Mouse (Mus musculus): ENCODE measurements around the gene Slc25a21.
"Not testable (repeated sequence)": the region's sequence is repeated elsewhere in the genome, so short reads cannot be mapped to it uniquely, and the experiment has no call there.

Gene Slc25a21

DNA sequence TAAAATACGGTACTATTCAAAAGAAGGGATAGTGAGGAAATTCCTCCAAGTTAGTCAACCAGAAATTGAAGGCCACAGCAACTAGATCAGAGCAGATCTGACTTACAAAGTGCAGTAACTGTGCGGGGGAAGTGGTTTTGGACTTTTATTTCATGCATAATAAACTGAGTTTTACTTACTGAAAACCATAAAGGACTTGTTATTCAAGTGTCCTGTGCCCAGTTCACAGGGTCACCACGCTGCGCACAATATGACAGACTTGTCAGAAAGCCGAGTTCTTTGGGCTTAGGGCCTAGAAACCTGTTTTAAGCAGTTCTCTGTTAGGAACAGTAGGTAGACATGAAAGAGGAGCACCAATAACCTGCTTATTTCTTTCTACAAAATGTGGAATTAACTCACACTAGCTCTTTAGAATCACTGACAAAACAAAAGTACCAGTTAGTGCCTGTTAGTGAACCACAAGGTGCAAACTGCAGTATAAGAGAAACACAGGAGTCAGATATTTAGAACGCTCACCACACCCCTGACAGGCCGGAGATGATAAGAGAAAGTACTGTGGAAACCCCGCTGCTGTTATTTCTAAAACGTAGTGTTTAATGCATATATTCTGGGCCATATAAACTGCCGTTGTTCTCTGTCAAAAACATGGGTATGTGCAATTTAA lies at the start of gene Slc25a21:
Gene Slc25a21, minus strand, starts transcription at position 110 of the 664 bp plus-strand sequence.
- DNase-seq (ENCODE audit: low spot score) = peak; percentile 33

DNA sequence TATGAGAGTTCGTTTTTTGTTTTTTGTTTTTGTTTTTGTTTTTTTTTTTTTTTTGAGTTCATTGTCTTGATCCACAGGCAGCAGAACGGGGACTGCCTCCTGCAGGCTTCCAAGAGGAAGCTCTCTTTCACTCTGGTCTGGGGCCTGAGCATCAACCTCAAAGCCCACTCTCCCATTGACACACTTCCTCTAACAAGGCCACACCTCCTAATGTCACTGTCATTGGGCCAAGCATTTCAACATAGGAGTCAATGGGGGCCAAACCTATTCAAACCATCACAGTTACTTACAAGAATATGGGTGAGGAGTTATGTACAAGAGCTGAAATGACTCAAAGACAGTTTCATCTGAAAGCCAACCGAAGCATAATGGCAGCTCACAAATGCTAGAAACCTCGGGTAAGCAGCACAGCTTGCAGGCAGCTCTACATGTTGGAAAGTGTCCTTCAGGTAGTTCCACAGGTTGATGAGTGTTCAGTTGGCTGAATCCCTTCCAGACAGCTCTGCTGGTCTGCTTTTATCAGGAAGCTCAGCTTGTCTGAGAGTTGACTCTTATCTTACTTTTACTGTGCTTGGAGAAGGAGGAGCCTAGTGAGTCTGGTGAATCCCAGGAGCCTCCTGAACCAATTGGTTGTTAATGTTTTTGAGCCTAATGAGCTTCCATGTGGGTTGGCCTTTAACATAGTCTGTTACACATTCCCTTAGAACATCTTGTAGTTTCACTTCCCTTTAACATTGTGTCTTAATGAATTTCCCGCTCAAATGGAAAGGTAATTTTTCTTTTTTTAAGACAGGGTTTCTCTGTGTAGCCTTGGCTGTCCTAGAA lies 46.6 kb upstream of the Slc25a21 start:
- DNase-seq (ENCODE audit: low spot score) = no peak

DNA sequence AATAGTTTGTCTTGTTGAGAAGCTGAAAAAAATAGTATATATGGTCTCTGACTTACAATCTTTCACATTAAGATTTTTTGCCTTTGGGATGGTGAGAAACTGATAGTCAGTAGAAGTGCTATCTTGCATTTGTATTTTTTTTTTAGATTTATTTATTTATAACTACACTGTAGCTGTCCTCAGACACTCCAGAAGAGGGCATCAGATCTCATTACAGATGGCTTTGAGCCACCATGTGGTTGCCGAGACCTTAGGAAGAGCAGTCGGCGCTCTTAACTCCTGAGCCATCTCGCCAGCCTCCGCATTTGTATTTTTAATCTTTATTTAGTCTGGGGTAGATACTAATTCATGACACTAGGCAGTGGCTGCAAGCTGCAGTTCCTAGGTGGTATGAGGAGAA lies 36.1 kb upstream of the Slc25a21 start:
- no peak for DNase-seq (ENCODE audit: low spot score)

GRCm38 (mm10) chr12:57231085-57231875 lies 34.0 kb upstream of the Slc25a21 start:
- peak; percentile 34 for DNase-seq (ENCODE audit: low spot score)

DNA sequence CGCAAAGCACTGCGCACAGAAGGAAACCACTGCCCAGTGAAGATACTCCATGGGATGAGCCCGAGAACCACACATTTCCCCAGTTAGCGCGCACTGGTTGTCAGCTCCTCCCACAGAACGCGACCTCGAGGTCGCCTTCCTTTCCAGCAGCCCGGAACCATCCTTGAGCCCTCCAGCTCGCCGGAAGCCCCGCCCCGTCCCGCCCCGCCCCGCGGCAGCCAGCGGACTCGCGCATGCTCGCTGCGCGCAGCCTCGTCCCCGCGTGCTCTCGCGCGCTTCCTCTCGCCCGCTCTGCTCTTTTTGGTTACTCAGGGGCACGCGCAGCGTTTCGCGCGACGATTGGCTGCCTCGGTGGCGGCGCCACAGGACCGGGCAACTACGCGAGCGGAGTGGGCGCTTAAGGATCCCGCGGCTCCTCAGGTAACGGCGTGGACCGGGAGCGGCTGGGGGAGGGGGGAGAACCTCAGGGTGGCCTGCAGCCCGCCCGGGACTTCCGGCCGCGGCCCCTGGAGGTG lies 33.0 kb upstream of the Slc25a21 start, which contains the start of the genes Prps1l3 and Mipol1:
Gene Prps1l3, plus strand, starts transcription at position 221 of the 515 bp plus-strand sequence.
Gene Mipol1, plus strand, starts transcription at position 236 of the 515 bp plus-strand sequence.
- peak; percentile 82 for DNase-seq (ENCODE audit: low spot score)

GRCm38 (mm10) chr12:57229703-57230102 lies 32.4 kb upstream of the Slc25a21 start:
- no peak for DNase-seq (ENCODE audit: low spot score)

DNA sequence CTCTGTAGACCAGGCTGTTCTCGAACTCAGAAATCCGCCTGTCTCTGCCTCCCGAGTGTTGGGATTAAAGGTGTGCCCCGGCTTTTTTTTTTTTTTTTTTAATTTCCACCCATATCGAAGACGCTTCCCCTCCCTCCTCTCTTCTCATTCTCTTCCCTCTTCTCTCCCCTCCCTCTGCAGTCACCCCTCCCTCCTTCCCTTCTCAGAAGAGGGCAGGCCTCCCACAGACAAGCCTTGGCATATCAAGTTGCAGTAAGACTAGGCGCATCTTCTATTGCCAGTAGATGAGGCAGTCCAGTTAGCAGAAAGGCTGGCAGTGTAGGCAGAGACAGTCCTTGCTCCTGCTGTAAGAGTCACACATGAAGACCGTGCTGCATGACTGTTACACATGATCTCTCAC lies 30.5 kb upstream of the Slc25a21 start:
- DNase-seq (ENCODE audit: low spot score) = no peak

DNA sequence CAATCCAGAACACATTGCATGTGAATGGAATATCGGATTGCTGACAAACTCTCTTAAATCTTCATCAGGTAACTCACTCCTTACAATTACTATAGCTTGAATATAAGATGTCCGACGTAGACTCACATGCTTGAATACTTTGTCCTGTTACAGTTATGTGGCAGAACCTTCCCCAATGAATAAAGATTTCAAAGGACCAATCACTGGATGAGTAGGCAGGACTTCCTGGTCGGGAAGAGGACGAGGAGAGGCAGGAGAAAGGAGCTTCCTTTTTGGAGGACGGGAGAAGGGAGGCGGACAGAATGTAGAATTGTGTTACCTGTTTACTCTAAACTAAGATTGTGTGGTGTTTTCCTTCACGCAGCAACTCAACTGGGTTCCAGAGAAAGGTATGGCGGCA lies 29.1 kb upstream of the Slc25a21 start:
- no peak for DNase-seq (ENCODE audit: low spot score)

DNA sequence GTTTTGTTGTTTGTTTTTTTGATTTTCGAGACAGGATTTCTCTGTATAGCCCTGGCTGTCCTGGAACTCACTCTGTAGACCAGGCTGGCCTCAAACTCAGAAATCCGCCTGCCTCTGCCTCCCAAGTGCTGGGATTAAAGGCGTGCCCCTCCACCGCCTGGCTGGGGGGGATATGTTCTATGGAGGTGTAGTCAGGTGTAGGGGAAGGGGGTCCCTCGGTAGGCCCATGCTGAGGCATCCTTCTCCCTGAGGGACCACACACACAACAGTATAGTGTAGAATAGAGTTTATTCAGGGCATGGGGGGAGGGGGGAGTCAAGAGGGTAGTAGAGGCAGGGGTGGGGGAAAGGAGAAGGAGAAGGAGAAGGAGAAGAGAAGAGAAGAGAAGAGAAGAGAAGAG lies 15.2 kb upstream of the Slc25a21 start:
- not testable (repeated sequence) for DNase-seq (ENCODE audit: low spot score)

- DNase-seq (ENCODE audit: low spot score) = peak; percentile 35
These were observed 14.4 kb upstream of the Slc25a21 start for GRCm38 (mm10) chr12:57211353-57212311.

- DNase-seq (ENCODE audit: low spot score) = no peak
These were observed 7.1 kb upstream of the Slc25a21 start for GRCm38 (mm10) chr12:57204276-57204851.

- DNase-seq (ENCODE audit: low spot score) = no peak
These were observed 4.6 kb upstream of the Slc25a21 start for GRCm38 (mm10) chr12:57201901-57202300.

DNA sequence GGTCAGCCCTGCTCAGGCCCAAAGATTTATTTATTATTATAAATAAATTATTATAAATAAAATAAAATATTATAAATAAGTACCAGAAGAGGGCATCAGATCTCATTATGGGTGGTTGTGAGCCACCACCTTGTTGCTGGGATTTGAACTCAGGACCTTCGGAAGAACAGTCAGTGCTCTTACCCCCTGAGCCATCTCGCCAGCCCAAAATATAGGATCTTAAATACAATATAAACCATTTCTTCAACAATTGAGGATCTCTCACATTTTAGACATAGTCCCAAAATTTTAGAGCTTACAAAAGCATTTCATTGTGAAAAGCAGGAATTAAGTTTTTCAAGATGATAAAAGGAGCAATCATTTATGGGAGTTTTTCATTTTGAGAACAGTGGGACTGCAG lies 2.2 kb upstream of the Slc25a21 start:
- DNase-seq (ENCODE audit: low spot score) = no peak

- DNase-seq (ENCODE audit: low spot score) = no peak
These were observed 997 bp upstream of the Slc25a21 start for GRCm38 (mm10) chr12:57198269-57198668.

GRCm38 (mm10) chr12:57196608-57197362 lies 487 bp downstream of the Slc25a21 start:
- peak; percentile 68 for DNase-seq (ENCODE audit: low spot score)

- DNase-seq (ENCODE audit: low spot score) = no peak
These were observed 1.0 kb downstream of the Slc25a21 start for GRCm38 (mm10) chr12:57196286-57196607.

DNA sequence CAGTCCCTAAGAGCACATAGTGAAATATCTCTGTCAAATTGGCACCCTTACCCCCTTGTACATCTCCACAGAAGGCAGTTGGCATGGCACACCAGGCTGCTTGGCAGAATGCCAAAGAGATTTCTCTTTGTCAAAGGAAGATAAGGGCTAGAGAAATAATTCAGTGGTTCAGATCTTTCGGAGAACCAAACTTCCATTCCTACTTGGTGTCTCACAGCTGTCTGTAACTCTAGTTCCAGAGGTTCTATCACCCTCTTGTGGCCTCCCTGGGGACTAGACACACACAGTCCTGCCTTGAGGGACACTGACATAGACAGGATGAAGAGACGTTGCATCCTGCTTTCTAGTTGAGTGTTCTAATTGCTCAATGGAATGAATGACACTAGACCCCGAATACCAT lies 2.7 kb downstream of the Slc25a21 start:
- DNase-seq (ENCODE audit: low spot score) = peak; percentile 42

GRCm38 (mm10) chr12:57187032-57187431 lies 10.2 kb downstream of the Slc25a21 start:
- no peak for DNase-seq (ENCODE audit: low spot score)

GRCm38 (mm10) chr12:57186126-57186525 lies 11.1 kb downstream of the Slc25a21 start:
- no peak for DNase-seq (ENCODE audit: low spot score)

DNA sequence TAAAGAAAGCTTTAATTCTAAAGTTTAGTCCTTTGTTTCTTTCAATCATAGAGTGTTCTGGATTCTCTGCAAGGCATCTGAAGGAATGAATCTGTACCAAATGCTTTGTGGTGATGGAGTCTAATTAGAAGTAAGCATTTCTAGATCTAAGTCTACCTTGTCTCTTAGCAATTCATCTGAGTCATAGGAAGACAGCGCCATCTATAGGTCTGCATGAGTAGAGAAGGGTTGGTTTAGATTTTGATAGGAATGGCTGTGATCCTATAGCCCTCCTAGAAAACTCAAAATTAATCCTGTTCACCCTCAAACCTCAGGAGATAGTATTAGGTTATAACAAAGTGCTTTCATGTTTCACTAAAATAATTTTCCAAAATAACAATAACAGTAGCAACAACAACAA lies 11.8 kb downstream of the Slc25a21 start:
- DNase-seq (ENCODE audit: low spot score) = no peak

All from spleen, adult 12 weeks (tissue).